Mouse (Mus musculus) heart, embryonic 11.5 days (tissue): ENCODE measurements around the gene Sema4f. TPM values are rescaled to one million over a fixed set of nuclear protein-coding genes. Genes with fewer than 3 reads are reported as not detected.

Source experiments
- ATAC-seq: fragments of 200-750 bp; cut with Nextera tagmentation; replicated peaks from 2 replicates; pipeline ENCODE4 v1.8.0; 2017; ENCODE audit warnings: moderate library complexity; ENCODE audit not compliant: insufficient number of reproducible peaks, low FRiP score, low TSS enrichment
- H3K27ac ChIP-seq: fragments of 300-500 bp; sonication (generic); 2 replicates; pipeline ENCODE4 v1.5.1; 2014; ENCODE audit warnings: mild to moderate bottlenecking, low read depth, low read length
- H3K27me3 ChIP-seq: fragments of 300-500 bp; sonication (generic); 2 replicates; pipeline ENCODE4 v1.6.1; 2014; ENCODE audit warnings: mild to moderate bottlenecking, low read length, mixed read lengths; ENCODE audit not compliant: control insufficient read depth, insufficient read depth
- H3K36me3 ChIP-seq: fragments of 300-500 bp; sonication (generic); 2 replicates; pipeline ENCODE4 v1.6.1; 2014; ENCODE audit warnings: mild to moderate bottlenecking, low read length, moderate library complexity, mixed read lengths; ENCODE audit not compliant: control insufficient read depth, insufficient read depth
- H3K4me1 ChIP-seq: fragments of 300-500 bp; sonication (generic); 2 replicates; pipeline ENCODE4 v1.6.1; 2014; ENCODE audit warnings: low read length; ENCODE audit not compliant: control insufficient read depth, insufficient read depth
- H3K4me2 ChIP-seq: fragments of 300-500 bp; sonication (generic); 2 replicates; pipeline ENCODE4 v1.6.1; 2014; ENCODE audit warnings: mild to moderate bottlenecking, moderate library complexity
- H3K4me3 ChIP-seq: fragments of 300-500 bp; sonication (generic); 2 replicates; pipeline ENCODE4 v1.5.1; 2014; ENCODE audit warnings: low read depth, low read length
- H3K9ac ChIP-seq: fragments of 300-500 bp; sonication (generic); 2 replicates; pipeline ENCODE4 v1.6.1; 2014; ENCODE audit warnings: mild to moderate bottlenecking, low read depth, low read length, moderate library complexity
- H3K9me3 ChIP-seq: fragments of 300-500 bp; sonication (generic); replicated peaks from 2 replicates; pipeline ENCODE4 v1.6.1; 2016; ENCODE audit warnings: low read length; ENCODE audit not compliant: control insufficient read depth
- WGBS: fragments of 180-500 bp; shearing (Covaris S2); extraction: QIAGEN DNeasy Blood & Tissue Kit; methylation state at CpG from one replicate; pipeline ENCODE4 v1.1.7; 2014; ENCODE audit not compliant: insufficient replicate concordance; 5-methylcytosine and 5-hydroxymethylcytosine counted together
- polyA plus RNA-seq: library from polyadenylated mRNA; unstranded; fragments of >200 nt; fragmentation: Nextera tagmentation; extraction: Ambion mirVana; gene quantifications from 2 replicates; pipeline ENCODE4 v1.2.1, GENCODE M21; 2014

Gene Sema4f
- polyA plus RNA-seq, result 0.04 and 0.15 TPM in 2 replicates

- WGBS, result 3% methylated on average over 41 of the region's 44 CpGs
- peak within 1 kb of the TSS; percentile 46 for H3K4me3 ChIP-seq
- peak within 1 kb of the TSS; percentile 46 for H3K9ac ChIP-seq
- no peaks in the 10 kb centered on the region for H3K36me3 ChIP-seq
- H3K27ac ChIP-seq, result no peak within 1 kb of the TSS
- peak within 1 kb of the TSS; percentile 82 for H3K4me2 ChIP-seq
- peaks cover 3% of the 10 kb centered on the region; the same call in 1 of the 2 replicates for H3K4me1 ChIP-seq
- ATAC-seq, result peak; percentile 42; the same call in 1 of the 2 replicates
- H3K9me3 ChIP-seq, result no peaks in the 10 kb centered on the region
- peaks cover 43% of the 10 kb centered on the region for H3K27me3 ChIP-seq
These were observed at the start of gene Sema4f for GRCm38 (mm10) chr6:82939167-82939912. Gene Sema4f (minus strand): TSS chr6:82939769.

- no peak for ATAC-seq
- Histone ChIP-seq H3K4me2 (no peak overlapping the region), H3K27ac (no peak overlapping the region), H3K4me3 (no peak overlapping the region), H3K9ac (no peak overlapping the region), H3K4me1 (no peaks in the 10 kb centered on the region), H3K36me3 (no peaks in the 10 kb centered on the region), H3K9me3 (no peaks in the 10 kb centered on the region), H3K27me3 (peaks cover 8% of the 10 kb centered on the region)
- WGBS, result 34% methylated on average over 9 of the region's 9 CpGs
These were observed 47.9 kb upstream of the Sema4f start for GRCm38 (mm10) chr6:82987411-82987971.

GRCm38 (mm10) chr6:82971031-82971430 lies 31.5 kb upstream of the Sema4f start:
- Histone ChIP-seq H3K4me2 (no peak overlapping the region), H3K36me3 (no peaks in the 10 kb centered on the region), H3K4me1 (no peaks in the 10 kb centered on the region), H3K27me3 (peaks cover 6% of the 10 kb centered on the region), H3K27ac (no peak overlapping the region), H3K9ac (no peak overlapping the region), H3K4me3 (no peak overlapping the region), H3K9me3 (no peaks in the 10 kb centered on the region)
- 13% methylated on average over 5 of the region's 5 CpGs for WGBS
- ATAC-seq, result 0 out of 2 replicates have a peak, but pooled peaks have one; percentile 52

DNA sequence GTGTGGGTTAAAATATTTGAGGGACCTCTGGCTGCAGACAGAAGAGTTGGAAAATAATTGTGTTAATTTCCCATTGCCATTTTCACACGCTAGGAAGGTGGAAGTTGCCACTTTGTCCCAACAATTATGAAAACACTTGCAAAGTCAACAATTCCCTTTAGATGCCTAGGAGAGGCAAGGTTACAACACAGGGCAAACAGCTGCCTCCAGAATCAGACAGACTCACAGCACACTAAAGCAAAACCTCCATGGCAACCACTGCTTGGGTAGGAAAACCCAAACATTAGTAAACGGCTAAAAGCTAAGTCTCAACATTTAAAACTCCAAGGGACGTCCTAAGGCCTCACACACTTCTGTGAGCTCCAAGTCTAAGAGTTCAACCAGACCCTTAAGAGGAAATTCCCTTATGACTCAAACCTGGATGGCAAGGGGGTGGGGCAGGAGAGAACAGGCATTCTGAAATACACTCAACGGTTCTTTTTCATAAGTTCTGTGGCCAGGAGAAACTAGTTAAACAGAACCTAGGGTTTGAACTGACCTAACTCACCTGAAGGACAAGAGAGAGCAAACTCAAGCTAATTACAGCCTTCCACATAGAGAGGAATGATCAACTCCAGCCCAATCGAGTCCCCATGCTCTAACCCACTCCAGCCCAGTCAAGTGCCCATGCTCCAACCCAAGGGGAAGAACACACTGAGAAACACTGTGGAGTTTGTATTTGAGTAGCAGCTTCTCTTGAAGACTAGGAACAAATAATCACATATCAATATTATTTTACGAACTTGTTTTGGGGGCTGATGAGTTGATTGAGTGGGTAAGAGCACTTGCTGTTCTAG lies 29.9 kb upstream of the Sema4f start:
- no peaks in the 10 kb centered on the region for H3K36me3 ChIP-seq
- H3K27me3 ChIP-seq, result peaks cover 6% of the 10 kb centered on the region
- H3K9me3 ChIP-seq, result no peaks in the 10 kb centered on the region
- H3K4me1 ChIP-seq, result no peaks in the 10 kb centered on the region
- no peak overlapping the region for H3K27ac ChIP-seq
- no peak overlapping the region for H3K4me2 ChIP-seq
- WGBS, result 68% methylated on average over 6 of the region's 6 CpGs
- no peak overlapping the region for H3K4me3 ChIP-seq
- H3K9ac ChIP-seq, result no peak overlapping the region
- no peak for ATAC-seq

- Histone ChIP-seq H3K36me3 (no peaks in the 10 kb centered on the region), H3K4me2 (no peak overlapping the region), H3K27ac (no peak overlapping the region), H3K4me1 (no peaks in the 10 kb centered on the region), H3K27me3 (no peaks in the 10 kb centered on the region), H3K9me3 (no peaks in the 10 kb centered on the region), H3K9ac (no peak overlapping the region), H3K4me3 (no peak overlapping the region)
- no peak for ATAC-seq
- WGBS, result 64% methylated on average over 1 of the region's 1 CpGs
These were observed 22.1 kb upstream of the Sema4f start for GRCm38 (mm10) chr6:82961664-82962063.

GRCm38 (mm10) chr6:82956553-82957251 lies 17.1 kb upstream of the Sema4f start:
- Histone ChIP-seq H3K9me3 (no peaks in the 10 kb centered on the region), H3K27ac (0 out of 2 replicates have a peak overlapping the region, but pooled peaks have one; percentile 18), H3K9ac (no peak overlapping the region), H3K4me1 (no peaks in the 10 kb centered on the region), H3K4me2 (no peak overlapping the region), H3K27me3 (no peaks in the 10 kb centered on the region), H3K4me3 (no peak overlapping the region), H3K36me3 (no peaks in the 10 kb centered on the region)
- ATAC-seq, result no peak
- 44% methylated on average over 4 of the region's 4 CpGs for WGBS

DNA sequence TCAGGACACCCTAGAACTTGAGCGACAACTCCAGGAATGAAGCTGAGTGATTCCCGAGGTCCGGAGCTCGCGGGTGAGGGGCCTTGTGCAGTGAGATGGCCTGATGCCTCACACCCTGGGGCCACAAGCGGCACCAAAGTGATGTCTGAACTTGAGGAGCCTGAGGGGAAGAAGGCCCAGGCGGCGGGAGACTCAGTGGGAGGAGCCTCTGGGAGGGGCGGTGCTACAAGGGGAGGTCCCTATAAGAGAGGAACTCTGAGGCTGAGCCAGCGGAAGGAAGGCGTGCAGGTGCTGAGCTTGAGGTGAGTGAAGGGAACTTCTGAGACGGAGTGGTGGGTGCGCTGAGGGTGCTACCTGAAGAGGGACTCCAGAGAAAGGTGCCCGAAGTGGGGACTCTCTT lies 7.1 kb upstream of the Sema4f start, which contains the start of gene M1ap:
TSS of gene M1ap (plus strand) at position 252 of the 400 bp plus-strand sequence.
- 36% methylated on average over 14 of the region's 14 CpGs for WGBS
- H3K9ac ChIP-seq, result no peak within 1 kb of the TSS
- no peaks in the 10 kb centered on the region for H3K9me3 ChIP-seq
- no peak within 1 kb of the TSS for H3K4me2 ChIP-seq
- no peaks in the 10 kb centered on the region for H3K4me1 ChIP-seq
- H3K27ac ChIP-seq, result no peak within 1 kb of the TSS
- no peak within 1 kb of the TSS for H3K4me3 ChIP-seq
- peaks cover 4% of the 10 kb centered on the region; the same call in 1 of the 2 replicates for H3K27me3 ChIP-seq
- no peak for ATAC-seq
- H3K36me3 ChIP-seq, result no peaks in the 10 kb centered on the region

GRCm38 (mm10) chr6:82945750-82946149 lies 6.2 kb upstream of the Sema4f start:
- no peaks in the 10 kb centered on the region for H3K4me1 ChIP-seq
- H3K4me2 ChIP-seq, result no peak overlapping the region
- no peaks in the 10 kb centered on the region for H3K36me3 ChIP-seq
- no peak for ATAC-seq
- H3K4me3 ChIP-seq, result no peak overlapping the region
- H3K27me3 ChIP-seq, result peaks cover 6% of the 10 kb centered on the region
- H3K9ac ChIP-seq, result no peak overlapping the region
- 45% methylated on average over 6 of the region's 6 CpGs for WGBS
- no peak overlapping the region for H3K27ac ChIP-seq
- no peaks in the 10 kb centered on the region for H3K9me3 ChIP-seq
